Mouse (Mus musculus): ENCODE results near the gene Ctf1. TPM values are rescaled to one million over a fixed set of nuclear protein-coding genes. Genes with fewer than 3 reads are reported as not detected.
A peak's percentile ranks its signal among the peaks of the same experiment; 100 is the strongest.

Ctf1 gene
- total and polyA plus RNA-seq, 2 experiments from 2014 or later, result 3.8 to 9.0 TPM

DNA sequence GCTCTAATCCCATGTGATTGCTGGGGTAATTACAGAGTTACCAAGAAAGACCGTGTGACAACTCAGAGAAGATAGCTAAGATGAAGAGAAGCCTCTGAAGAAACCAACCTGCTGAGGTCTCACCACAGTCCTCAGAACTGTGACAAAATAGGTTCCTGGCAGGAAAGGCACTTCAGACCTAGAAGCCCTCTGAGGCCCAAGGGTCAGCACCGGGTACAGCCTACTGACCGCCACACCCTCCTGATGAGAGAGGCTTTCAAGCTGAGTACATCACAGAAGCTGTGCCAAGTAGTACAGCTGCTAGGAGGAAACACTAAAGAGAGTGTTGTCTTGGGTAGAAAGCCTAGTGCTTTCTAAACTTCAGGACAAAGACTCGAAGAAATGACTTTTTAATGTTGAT lies 39.8 kb upstream of the Ctf1 start:
- H3K4me1 ChIP-seq (ENCODE audit: insufficient read depth, low read length), result no peaks in the 10 kb centered on the region
- no peak for ATAC-seq
- no peak for TF ChIP-seq CTCF (IDR thresholded peaks at IDR 0.05; ENCODE audit: low read depth)

DNA sequence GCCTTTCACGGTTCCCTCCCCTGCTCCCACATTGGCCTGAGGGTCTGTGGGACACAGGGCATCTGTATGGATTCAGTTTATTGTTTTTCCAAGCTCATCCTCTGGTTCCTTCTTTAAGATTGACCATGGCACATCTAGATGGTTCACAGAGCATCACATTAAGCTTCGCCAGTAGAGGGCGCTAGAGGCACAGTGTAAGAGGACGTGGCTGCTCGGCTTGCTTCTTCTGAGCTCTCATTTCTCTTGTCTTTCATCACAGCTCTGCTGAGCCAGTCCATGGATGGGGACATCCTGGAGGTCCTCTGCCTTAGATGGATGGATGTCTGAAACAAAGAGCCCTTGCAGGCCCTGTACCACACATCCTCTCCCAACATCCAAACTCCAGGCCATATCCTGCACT lies 37.6 kb upstream of the Ctf1 start:
- WGBS, result 1% methylated on average over 5 of the region's 5 CpGs
- ATAC-seq, result peak; percentile 88
- peak; percentile 98 for TF ChIP-seq CTCF (IDR thresholded peaks at IDR 0.05; ENCODE audit: low read depth)
- DNase-seq (ENCODE audit: low spot score), result peak; percentile 95
- H3K4me2 ChIP-seq (ENCODE audit: low read depth, low read length), result no peak overlapping the region
- no peak overlapping the region for H3K4me3 ChIP-seq (ENCODE audit: low read length)
- H3K36me3 ChIP-seq (ENCODE audit: insufficient read depth, low read length), result no peaks in the 10 kb centered on the region
- peak overlapping the region; percentile 77 for H3K27ac ChIP-seq
- no peaks in the 10 kb centered on the region for H3K4me1 ChIP-seq (ENCODE audit: insufficient read depth, low read length)
- 0 out of 2 replicates have a peak overlapping the region, but pooled peaks have one; percentile 17 for H3K9ac ChIP-seq (replicated peaks; ENCODE audit: low read length)
- no peaks in the 10 kb centered on the region for H3K9me3 ChIP-seq (ENCODE audit: low read length)
- H3K27me3 ChIP-seq (ENCODE audit: insufficient read depth, low read length), result no peaks in the 10 kb centered on the region

More for the DNA sequence above, 39.8 kb upstream of the Ctf1 start:
- 83% methylated on average over 4 of the region's 4 CpGs for WGBS
- no peak for DNase-seq (ENCODE audit: low spot score)
- Histone ChIP-seq H3K36me3 (ENCODE audit: insufficient read depth, low read length) (no peaks in the 10 kb centered on the region), H3K9me3 (ENCODE audit: low read length) (no peaks in the 10 kb centered on the region), H3K27me3 (ENCODE audit: insufficient read depth, low read length) (no peaks in the 10 kb centered on the region), H3K4me3 (ENCODE audit: low read length) (no peak overlapping the region), H3K9ac (replicated peaks; ENCODE audit: low read length) (no peak overlapping the region), H3K4me2 (ENCODE audit: low read depth, low read length) (no peak overlapping the region), H3K27ac (no peak overlapping the region)

DNA sequence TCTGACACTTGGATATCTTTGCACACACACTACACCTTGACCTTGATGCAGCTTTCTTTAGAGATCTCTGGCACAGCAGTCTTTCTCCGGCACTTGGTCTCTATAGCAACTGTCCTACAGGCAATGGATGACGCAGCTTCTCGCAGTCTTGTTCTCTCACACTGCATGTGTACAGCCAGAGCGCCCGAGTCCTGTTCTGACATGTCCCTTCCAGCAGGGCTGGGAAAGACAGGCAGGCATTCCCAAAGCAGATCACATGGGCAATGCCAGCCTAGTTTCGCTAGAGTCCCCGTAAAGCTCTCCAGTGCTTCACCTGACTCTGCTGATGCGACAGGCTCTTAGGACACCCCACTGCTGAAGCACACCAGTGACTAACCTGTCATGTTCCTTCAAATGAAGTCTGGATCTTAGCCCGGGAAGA lies 37.1 kb upstream of the Ctf1 start:
- peak; percentile 54 for DNase-seq (ENCODE audit: low spot score)
- no peaks in the 10 kb centered on the region for H3K36me3 ChIP-seq (ENCODE audit: insufficient read depth, low read length)
- no peaks in the 10 kb centered on the region for H3K27me3 ChIP-seq (ENCODE audit: insufficient read depth, low read length)
- 0 out of 2 replicates have a peak overlapping the region, but pooled peaks have one; percentile 3 for H3K4me2 ChIP-seq (ENCODE audit: low read depth, low read length)
- 57% methylated on average over 9 of the region's 9 CpGs for WGBS
- peak; percentile 87 for ATAC-seq
- H3K9me3 ChIP-seq (ENCODE audit: low read length), result no peaks in the 10 kb centered on the region
- H3K9ac ChIP-seq (replicated peaks; ENCODE audit: low read length), result 0 out of 2 replicates have a peak overlapping the region, but pooled peaks have one; percentile 17
- peak overlapping the region; percentile 77 for H3K27ac ChIP-seq
- no peaks in the 10 kb centered on the region for H3K4me1 ChIP-seq (ENCODE audit: insufficient read depth, low read length)
- no peak for TF ChIP-seq CTCF (IDR thresholded peaks at IDR 0.05; ENCODE audit: low read depth)
- H3K4me3 ChIP-seq (ENCODE audit: low read length), result no peak overlapping the region

DNA sequence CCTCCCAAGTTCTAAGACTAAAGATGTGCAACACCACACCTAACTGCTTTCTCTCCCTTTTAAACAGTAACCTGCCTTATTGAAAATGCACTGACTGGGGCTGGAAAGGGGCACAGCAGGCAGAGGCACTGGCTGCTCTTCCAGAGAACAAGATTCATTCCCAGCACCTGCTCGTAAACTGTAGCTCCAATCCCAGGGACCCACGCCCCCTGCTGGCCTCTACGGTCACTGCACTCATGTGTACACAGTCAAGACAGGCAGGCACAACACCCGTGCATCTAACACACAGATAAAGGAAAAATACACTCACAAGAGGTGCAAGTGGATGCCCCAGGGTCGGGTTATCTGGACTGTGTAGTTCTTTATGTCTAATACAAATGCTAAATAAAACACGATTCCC lies 35.5 kb upstream of the Ctf1 start:
- H3K27ac ChIP-seq, result no peak overlapping the region
- H3K4me3 ChIP-seq (ENCODE audit: low read length), result no peak overlapping the region
- H3K36me3 ChIP-seq (ENCODE audit: insufficient read depth, low read length), result no peaks in the 10 kb centered on the region
- ATAC-seq, result no peak
- H3K9me3 ChIP-seq (ENCODE audit: low read length), result no peaks in the 10 kb centered on the region
- no peak overlapping the region for H3K4me2 ChIP-seq (ENCODE audit: low read depth, low read length)
- no peaks in the 10 kb centered on the region for H3K27me3 ChIP-seq (ENCODE audit: insufficient read depth, low read length)
- WGBS, result 70% methylated on average over 6 of the region's 6 CpGs
- TF ChIP-seq CTCF (IDR thresholded peaks at IDR 0.05; ENCODE audit: low read depth), result peak; percentile 75
- no peak overlapping the region for H3K9ac ChIP-seq (replicated peaks; ENCODE audit: low read length)
- H3K4me1 ChIP-seq (ENCODE audit: insufficient read depth, low read length), result no peaks in the 10 kb centered on the region
- peak; percentile 52 for DNase-seq (ENCODE audit: low spot score)

DNA sequence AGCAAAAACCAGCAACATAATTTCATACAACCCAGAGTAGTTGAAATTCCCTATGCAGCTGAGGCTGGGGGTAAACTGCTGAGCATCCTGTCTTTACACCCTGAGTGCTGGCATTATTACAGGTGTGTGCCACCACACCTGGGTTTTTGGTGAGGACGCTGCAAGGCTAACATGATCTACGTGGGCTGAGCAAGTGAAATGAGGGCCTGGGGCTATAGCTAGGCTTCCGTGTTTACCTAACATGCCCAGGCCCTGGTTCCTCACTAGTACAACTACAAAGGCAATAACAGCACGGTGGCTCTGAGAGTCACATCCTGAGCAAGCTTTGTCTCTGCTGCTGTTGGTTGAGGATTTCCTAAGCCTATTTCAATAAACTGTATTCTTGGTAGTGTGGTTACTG lies 34.9 kb upstream of the Ctf1 start:
- H3K4me3 ChIP-seq (ENCODE audit: low read length), result no peak overlapping the region
- no peak overlapping the region for H3K27ac ChIP-seq
- TF ChIP-seq CTCF (IDR thresholded peaks at IDR 0.05; ENCODE audit: low read depth), result no peak
- H3K9me3 ChIP-seq (ENCODE audit: low read length), result no peaks in the 10 kb centered on the region
- no peak for DNase-seq (ENCODE audit: low spot score)
- 90% methylated on average over 4 of the region's 4 CpGs for WGBS
- no peaks in the 10 kb centered on the region for H3K36me3 ChIP-seq (ENCODE audit: insufficient read depth, low read length)
- H3K4me2 ChIP-seq (ENCODE audit: low read depth, low read length), result no peak overlapping the region
- no peak overlapping the region for H3K9ac ChIP-seq (replicated peaks; ENCODE audit: low read length)
- no peaks in the 10 kb centered on the region for H3K4me1 ChIP-seq (ENCODE audit: insufficient read depth, low read length)
- no peak for ATAC-seq
- H3K27me3 ChIP-seq (ENCODE audit: insufficient read depth, low read length), result no peaks in the 10 kb centered on the region

DNA sequence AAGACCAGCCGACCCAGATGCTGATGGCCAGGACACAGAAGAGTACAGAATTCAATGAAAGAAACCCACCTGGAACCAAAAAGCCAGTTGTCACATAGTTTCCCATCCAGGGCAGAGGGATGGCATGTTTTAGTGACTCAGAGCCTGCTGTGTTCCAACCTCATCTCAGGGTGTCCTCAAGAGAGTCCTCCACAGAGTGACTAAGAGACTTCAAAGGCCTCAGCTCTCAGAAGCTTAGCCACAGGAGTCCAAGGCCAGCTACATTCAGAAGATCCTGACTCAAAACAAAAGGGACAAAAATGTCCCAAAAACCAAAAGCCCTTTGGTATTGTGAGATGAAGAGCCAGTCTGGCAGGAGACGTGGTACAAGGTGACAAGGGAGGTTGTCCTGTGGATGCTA lies 33.7 kb upstream of the Ctf1 start:
- Histone ChIP-seq H3K4me3 (ENCODE audit: low read length) (no peak overlapping the region), H3K4me2 (ENCODE audit: low read depth, low read length) (no peak overlapping the region), H3K9me3 (ENCODE audit: low read length) (no peaks in the 10 kb centered on the region), H3K27ac (no peak overlapping the region), H3K36me3 (ENCODE audit: insufficient read depth, low read length) (no peaks in the 10 kb centered on the region), H3K9ac (replicated peaks; ENCODE audit: low read length) (no peak overlapping the region), H3K4me1 (ENCODE audit: insufficient read depth, low read length) (no peaks in the 10 kb centered on the region), H3K27me3 (ENCODE audit: insufficient read depth, low read length) (no peaks in the 10 kb centered on the region)
- DNase-seq (ENCODE audit: low spot score) (no peak), ATAC-seq (no peak)
- 60% methylated on average over 2 of the region's 2 CpGs for WGBS
- TF ChIP-seq CTCF (IDR thresholded peaks at IDR 0.05; ENCODE audit: low read depth), result no peak

DNA sequence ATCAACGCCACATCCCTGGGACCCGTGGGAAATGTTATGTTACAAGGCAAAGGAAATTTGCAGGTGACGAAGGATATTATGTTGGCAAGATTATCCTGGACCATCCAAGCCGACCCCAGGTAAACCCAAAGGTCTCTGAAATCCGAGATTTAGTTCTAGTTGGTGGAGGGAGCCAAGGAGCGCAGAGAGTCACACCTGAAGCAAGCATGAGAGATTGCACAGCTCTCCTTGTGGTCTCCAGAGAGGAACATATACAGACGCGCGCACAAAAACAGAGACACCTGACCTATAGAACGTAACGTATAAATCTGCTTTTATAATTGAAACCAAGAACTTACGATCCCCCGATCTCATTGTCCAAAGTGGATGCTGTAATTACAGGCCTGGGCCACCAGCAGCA lies 32.0 kb upstream of the Ctf1 start:
- Histone ChIP-seq H3K4me1 (ENCODE audit: insufficient read depth, low read length) (no peaks in the 10 kb centered on the region), H3K36me3 (ENCODE audit: insufficient read depth, low read length) (no peaks in the 10 kb centered on the region), H3K27ac (no peak overlapping the region), H3K9ac (replicated peaks; ENCODE audit: low read length) (no peak overlapping the region), H3K27me3 (ENCODE audit: insufficient read depth, low read length) (no peaks in the 10 kb centered on the region), H3K4me3 (ENCODE audit: low read length) (no peak overlapping the region), H3K4me2 (ENCODE audit: low read depth, low read length) (no peak overlapping the region), H3K9me3 (ENCODE audit: low read length) (no peaks in the 10 kb centered on the region)
- WGBS, result 89% methylated on average over 13 of the region's 13 CpGs
- ATAC-seq (no peak), DNase-seq (ENCODE audit: low spot score) (no peak)
- TF ChIP-seq CTCF (IDR thresholded peaks at IDR 0.05; ENCODE audit: low read depth), result no peak
